Mouse (Mus musculus): ENCODE measurements around the gene Tigd3. TPM values are rescaled to one million over a fixed set of nuclear protein-coding genes. Genes with fewer than 3 reads are reported as not detected.

Tigd3 gene
- polyA plus RNA-seq, 1 experiment = 6.4 TPM

DNA sequence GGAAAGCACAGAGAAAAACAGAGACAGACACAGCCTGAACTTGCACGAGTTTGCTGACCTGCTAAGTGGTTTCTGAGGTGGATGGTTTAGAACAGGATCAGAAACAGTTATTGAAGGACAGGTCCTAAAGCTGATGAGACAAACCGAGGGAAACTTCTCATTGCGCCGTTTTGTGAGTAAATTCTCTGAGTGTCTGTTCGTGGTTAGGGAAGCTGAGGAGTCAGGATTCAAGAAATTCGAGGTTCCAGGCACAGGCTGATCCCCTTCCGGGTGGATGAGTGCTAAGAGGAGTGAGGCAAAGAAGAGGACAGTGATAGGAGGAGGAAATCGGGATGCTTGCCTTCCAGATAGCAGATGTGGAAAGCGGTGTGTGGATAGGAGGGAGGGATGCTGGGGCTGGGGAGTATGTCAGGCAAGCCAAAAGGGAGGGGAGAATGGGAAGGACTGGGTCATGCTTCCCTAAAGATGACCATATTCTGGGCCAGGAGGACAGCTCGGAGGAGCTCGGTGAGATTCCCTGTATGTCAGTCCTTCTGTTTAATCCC is 31.4 kb upstream of the Tigd3 start:
- 42% methylated on average over 11 of the region's 11 CpGs for WGBS
- Histone ChIP-seq H3K4me3 (replicated peaks; ENCODE audit: control insufficient read depth, low read depth, low read length) (peak overlapping the region; percentile 10), H3K27ac (ENCODE audit: control insufficient read depth, insufficient read depth, low read depth, low read length, poor library complexity) (no peak overlapping the region), H3K4me1 (ENCODE audit: control insufficient read depth, insufficient read depth, low read length) (peaks cover 2% of the 10 kb centered on the region; the same call in 1 of the 2 replicates)
- no peak for TF ChIP-seq POLR2A (IDR thresholded peaks at IDR 0.05; ENCODE audit: borderline replicate concordance, control insufficient read depth, low read depth, low read length)
- TF ChIP-seq CTCF (IDR thresholded peaks at IDR 0.05; ENCODE audit: control insufficient read depth, insufficient read depth, low read length) = no peak

DNA sequence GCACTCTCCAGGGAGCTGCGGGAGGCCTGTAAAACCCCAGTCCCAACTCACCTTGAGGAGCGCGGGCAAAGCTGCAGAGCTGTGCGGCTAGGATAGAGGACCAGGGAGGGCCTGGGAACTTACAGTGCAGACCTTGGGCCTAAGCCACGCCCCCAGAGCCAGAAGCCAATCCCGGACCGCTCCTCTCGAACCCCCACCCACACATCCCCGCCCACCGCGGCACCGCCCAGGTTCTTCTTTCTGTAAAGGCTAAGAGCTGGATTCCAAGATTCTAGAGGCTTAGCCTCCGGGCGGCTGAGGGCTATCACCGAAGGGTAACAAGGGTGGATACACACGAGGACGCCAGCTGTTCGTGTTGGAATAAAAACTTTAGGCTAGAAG is 30.8 kb upstream of the Tigd3 start, which contains the start of gene Cdc42ep2:
Gene Cdc42ep2 (minus strand): TSS at position 104 of the 381 bp plus-strand sequence.
- Histone ChIP-seq H3K4me3 (replicated peaks; ENCODE audit: control insufficient read depth, low read depth, low read length) (peak within 1 kb of the TSS; percentile 87), H3K4me1 (ENCODE audit: control insufficient read depth, insufficient read depth, low read length) (peaks cover 2% of the 10 kb centered on the region; the same call in 1 of the 2 replicates), H3K27ac (ENCODE audit: control insufficient read depth, insufficient read depth, low read depth, low read length, poor library complexity) (peak within 1 kb of the TSS; percentile 39)
- under 1% methylated on average over 18 of the region's 18 CpGs for WGBS
- TF ChIP-seq POLR2A (IDR thresholded peaks at IDR 0.05; ENCODE audit: borderline replicate concordance, control insufficient read depth, low read depth, low read length) = peak; percentile 82
- TF ChIP-seq CTCF (IDR thresholded peaks at IDR 0.05; ENCODE audit: control insufficient read depth, insufficient read depth, low read length) = no peak

DNA sequence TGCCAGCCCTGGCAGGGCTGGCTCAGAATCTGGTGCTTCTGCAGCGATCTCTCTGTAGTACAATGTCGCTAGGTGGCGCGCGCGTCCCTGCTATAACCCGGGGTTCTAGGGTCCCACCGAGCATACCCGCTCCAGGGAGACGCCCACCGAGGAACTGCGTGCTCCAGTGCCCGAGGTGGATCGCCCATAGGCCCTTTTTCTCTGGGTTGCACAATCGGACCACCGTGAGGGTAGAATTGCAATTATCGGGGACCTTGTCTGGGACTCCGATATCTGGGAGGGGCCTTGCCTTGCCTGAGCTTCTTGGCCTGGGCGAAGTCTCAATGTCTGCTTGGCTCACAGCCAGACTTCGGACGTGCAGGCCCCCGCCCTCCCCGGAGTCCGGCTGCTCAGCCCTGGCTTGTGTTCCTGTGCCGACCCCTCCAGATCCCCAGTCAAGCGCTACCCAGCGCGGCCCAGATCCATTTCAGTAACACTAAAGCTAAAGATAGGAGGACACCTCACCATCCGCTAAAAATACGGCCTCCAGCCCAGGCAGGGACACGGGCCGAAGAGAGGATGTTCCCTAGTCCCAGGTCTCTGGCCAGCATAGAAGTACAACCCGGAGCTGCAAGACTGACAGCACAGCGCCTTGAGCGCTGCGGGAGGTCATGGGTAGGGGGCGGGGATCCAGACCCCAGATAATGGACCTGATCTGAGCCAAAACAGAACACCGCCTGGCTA is 30.2 kb upstream of the Tigd3 start:
- TF ChIP-seq POLR2A (IDR thresholded peaks at IDR 0.05; ENCODE audit: borderline replicate concordance, control insufficient read depth, low read depth, low read length) = no peak
- TF ChIP-seq CTCF (IDR thresholded peaks at IDR 0.05; ENCODE audit: control insufficient read depth, insufficient read depth, low read length) = peak; percentile 84
- WGBS = under 1% methylated on average over 38 of the region's 38 CpGs
- Histone ChIP-seq H3K4me1 (ENCODE audit: control insufficient read depth, insufficient read depth, low read length) (no peaks in the 10 kb centered on the region; the same call in 1 of the 2 replicates), H3K4me3 (replicated peaks; ENCODE audit: control insufficient read depth, low read depth, low read length) (peak overlapping the region; percentile 87), H3K27ac (ENCODE audit: control insufficient read depth, insufficient read depth, low read depth, low read length, poor library complexity) (peak overlapping the region; percentile 39)

DNA sequence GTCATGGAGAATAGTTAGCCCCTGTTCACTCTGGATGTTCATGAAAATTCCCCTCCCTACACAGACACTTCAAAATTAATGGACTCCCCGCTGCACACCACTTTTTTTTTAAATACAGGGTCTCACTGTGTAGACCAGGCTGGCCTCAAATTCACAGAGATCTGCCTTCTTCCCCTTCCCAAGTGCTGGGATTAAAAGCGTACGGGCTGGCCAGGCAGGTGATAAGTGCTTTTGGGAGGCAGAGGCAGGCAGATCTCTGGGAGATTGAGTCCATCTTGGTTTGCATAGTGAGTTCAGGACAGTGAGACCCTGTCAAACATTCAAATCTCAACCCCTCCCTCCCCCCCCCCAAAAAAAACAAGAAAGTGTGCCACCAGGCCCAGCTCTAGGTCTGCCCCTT is 29.0 kb upstream of the Tigd3 start:
- 89% methylated on average over 3 of the region's 3 CpGs for WGBS
- no peak overlapping the region for H3K4me3 ChIP-seq (replicated peaks; ENCODE audit: control insufficient read depth, low read depth, low read length)
- H3K27ac ChIP-seq (ENCODE audit: control insufficient read depth, insufficient read depth, low read depth, low read length, poor library complexity) = no peak overlapping the region
- TF ChIP-seq CTCF (IDR thresholded peaks at IDR 0.05; ENCODE audit: control insufficient read depth, insufficient read depth, low read length) (no peak), POLR2A (IDR thresholded peaks at IDR 0.05; ENCODE audit: borderline replicate concordance, control insufficient read depth, low read depth, low read length) (no peak)
- H3K4me1 ChIP-seq (ENCODE audit: control insufficient read depth, insufficient read depth, low read length) = no peaks in the 10 kb centered on the region; the same call in 1 of the 2 replicates

DNA sequence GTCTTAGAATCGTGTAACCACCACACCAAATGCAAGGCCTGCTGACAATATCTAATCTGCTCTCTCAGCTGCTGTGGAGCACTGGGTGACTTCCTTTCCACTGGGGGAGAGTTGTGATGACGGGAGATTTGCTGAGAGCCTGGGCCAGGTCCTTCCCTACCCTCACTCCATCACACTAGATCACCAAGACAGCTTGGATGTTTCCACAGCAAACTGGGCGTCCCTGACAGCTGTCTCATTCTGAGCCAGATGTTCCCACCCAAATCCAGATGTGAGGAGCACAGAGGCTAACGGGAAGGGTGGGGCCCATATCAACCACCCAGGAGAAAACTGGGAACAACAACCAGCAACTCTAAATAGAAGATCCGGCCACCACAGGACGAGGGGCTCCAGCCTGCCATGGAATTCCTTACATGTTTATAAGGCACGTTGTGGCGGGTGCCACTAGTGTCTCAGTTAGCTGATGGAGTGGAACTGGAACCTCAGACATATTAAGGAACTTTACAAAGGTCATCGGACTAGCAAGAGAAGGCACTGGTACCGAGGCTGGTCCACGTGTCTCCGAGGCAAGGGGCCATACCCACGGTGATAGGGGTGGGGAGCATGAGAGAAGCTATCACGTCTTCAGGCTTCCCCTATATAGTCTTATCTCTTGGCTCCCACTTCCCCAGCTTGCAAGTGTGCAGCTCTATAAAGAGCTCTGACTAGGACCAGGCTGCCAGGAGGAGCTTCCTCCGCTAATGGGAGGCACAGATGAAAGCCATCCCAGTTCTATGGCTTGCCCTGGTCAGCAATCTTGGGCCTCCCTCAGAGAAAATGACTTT is 28.4 kb upstream of the Tigd3 start:
- no peak for TF ChIP-seq POLR2A (IDR thresholded peaks at IDR 0.05; ENCODE audit: borderline replicate concordance, control insufficient read depth, low read depth, low read length)
- no peak for TF ChIP-seq CTCF (IDR thresholded peaks at IDR 0.05; ENCODE audit: control insufficient read depth, insufficient read depth, low read length)
- H3K27ac ChIP-seq (ENCODE audit: control insufficient read depth, insufficient read depth, low read depth, low read length, poor library complexity) = no peak overlapping the region
- no peak overlapping the region for H3K4me3 ChIP-seq (replicated peaks; ENCODE audit: control insufficient read depth, low read depth, low read length)
- no peaks in the 10 kb centered on the region; the same call in 1 of the 2 replicates for H3K4me1 ChIP-seq (ENCODE audit: control insufficient read depth, insufficient read depth, low read length)
- WGBS = 62% methylated on average over 15 of the region's 15 CpGs

DNA sequence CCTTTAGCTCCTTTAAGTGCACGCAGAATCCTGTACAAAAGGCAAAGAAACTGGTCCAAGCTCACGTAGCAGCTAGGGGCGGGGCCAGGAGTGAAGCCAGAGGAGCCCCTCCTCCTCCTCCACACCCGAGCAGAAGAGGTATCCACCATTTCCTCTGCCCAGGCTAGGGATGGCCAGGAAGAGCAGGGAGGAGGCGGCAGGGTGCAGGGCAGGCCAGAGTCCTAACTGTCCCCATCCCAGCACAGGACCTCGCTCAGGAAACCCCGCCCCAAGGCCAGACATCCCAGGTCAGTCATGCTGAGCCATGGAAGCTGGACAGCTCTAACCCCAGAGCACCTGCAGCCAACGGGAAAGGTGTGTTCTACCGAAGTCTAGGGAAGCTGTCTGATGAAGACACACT is 27.8 kb upstream of the Tigd3 start:
- WGBS = 41% methylated on average over 9 of the region's 9 CpGs
- TF ChIP-seq CTCF (IDR thresholded peaks at IDR 0.05; ENCODE audit: control insufficient read depth, insufficient read depth, low read length) (no peak), POLR2A (IDR thresholded peaks at IDR 0.05; ENCODE audit: borderline replicate concordance, control insufficient read depth, low read depth, low read length) (no peak)
- no peak overlapping the region for H3K4me3 ChIP-seq (replicated peaks; ENCODE audit: control insufficient read depth, low read depth, low read length)
- H3K27ac ChIP-seq (ENCODE audit: control insufficient read depth, insufficient read depth, low read depth, low read length, poor library complexity) = no peak overlapping the region
- no peaks in the 10 kb centered on the region; the same call in 1 of the 2 replicates for H3K4me1 ChIP-seq (ENCODE audit: control insufficient read depth, insufficient read depth, low read length)

DNA sequence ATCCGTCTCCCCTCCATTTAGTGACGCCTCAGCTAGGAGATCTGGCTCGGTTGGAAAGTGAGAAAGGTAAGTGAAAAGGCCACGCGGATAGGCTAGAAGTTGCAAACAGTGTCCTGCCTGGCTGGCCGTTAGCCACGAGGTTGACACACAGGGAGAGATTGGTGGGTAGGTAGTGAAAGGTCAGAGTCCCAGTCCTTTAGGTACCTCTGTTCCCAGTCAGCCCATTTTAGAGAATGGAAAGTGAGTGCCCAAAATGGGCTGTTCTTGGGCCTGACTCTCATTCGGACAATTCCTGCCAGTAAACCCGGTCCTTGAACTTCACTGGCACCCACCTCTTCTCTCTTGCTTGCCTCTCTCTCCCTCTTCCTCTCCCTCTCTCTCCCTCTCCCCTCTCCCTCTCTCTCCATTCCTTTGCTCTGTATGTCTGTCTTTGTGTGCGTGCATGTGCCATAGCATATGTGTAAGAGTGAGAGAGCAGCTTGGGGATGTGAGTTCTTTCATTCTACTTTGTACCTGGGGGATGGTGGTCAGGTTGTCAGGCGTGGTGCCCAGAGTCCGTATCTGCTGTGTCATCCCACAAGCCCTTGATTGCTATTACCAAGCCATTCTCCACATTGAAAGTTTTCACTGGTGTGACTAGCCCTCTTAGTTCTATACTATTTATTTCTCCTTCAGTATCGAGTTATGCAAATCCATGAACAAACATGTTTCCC is 19.2 kb upstream of the Tigd3 start, which contains the start of gene Dpf2:
Gene Dpf2 (minus strand): TSS at position 4 of the 713 bp plus-strand sequence.
- TF ChIP-seq POLR2A (IDR thresholded peaks at IDR 0.05; ENCODE audit: borderline replicate concordance, control insufficient read depth, low read depth, low read length) (no peak), CTCF (IDR thresholded peaks at IDR 0.05; ENCODE audit: control insufficient read depth, insufficient read depth, low read length) (no peak)
- Histone ChIP-seq H3K4me3 (replicated peaks; ENCODE audit: control insufficient read depth, low read depth, low read length) (peak within 1 kb of the TSS; percentile 97), H3K27ac (ENCODE audit: control insufficient read depth, insufficient read depth, low read depth, low read length, poor library complexity) (peak within 1 kb of the TSS; percentile 54), H3K4me1 (ENCODE audit: control insufficient read depth, insufficient read depth, low read length) (peaks cover 3% of the 10 kb centered on the region; the same call in 1 of the 2 replicates)
- WGBS = 3% methylated on average over 13 of the region's 13 CpGs

Measured in bone marrow, adult 2 months (tissue).